Mouse (Mus musculus): ENCODE measurements at regions not wholly inside any gene's neighbourhood (a gene's known extent, or its start where the extent isn't known, plus 50 kb on each side); places are given as distances from the start of the nearest gene placed in this dataset.

GRCm38 (mm10) chr8:115948036-115948435 is 240.4 kb upstream of the Maf start:
- TF ChIP-seq POLR2A (IDR thresholded peaks at IDR 0.05; ENCODE audit: borderline replicate concordance, insufficient read depth, low read length) = no peak
- TF ChIP-seq CTCF (IDR thresholded peaks at IDR 0.05; ENCODE audit: borderline replicate concordance, insufficient read depth, low read depth, low read length) = no peak

Measured in cerebellum, adult 2 months (tissue).